Mouse (Mus musculus) large intestine, adult 2 months (tissue): ENCODE data around the gene Dip2b. TPM values are rescaled to one million over a fixed set of nuclear protein-coding genes. Genes with fewer than 3 reads are reported as not detected.
"Not testable (repeated sequence)": the region's sequence is repeated elsewhere in the genome, so short reads cannot be mapped to it uniquely, and the experiment has no call there.

Source experiments
- DNase-seq: peaks from one replicate; pipeline ENCODE4 v3.0.0-alpha.2; 2012; ENCODE audit warnings: low read depth, low spot score
- WGBS: fragments of 180-500 bp; shearing (Covaris S2); methylation state at CpG from one replicate; pipeline ENCODE4 v1.1.7; 2018; 5-methylcytosine and 5-hydroxymethylcytosine counted together
- polyA plus RNA-seq: library from polyadenylated mRNA; depleted of rRNA; stranded (reverse); fragments of >200 nt; gene quantifications from 2 replicates; pipeline ENCODE4 v1.2.3, GENCODE M21; 2012

Dip2b gene
- polyA plus RNA-seq, 1 experiment = 5.8 TPM

DNA sequence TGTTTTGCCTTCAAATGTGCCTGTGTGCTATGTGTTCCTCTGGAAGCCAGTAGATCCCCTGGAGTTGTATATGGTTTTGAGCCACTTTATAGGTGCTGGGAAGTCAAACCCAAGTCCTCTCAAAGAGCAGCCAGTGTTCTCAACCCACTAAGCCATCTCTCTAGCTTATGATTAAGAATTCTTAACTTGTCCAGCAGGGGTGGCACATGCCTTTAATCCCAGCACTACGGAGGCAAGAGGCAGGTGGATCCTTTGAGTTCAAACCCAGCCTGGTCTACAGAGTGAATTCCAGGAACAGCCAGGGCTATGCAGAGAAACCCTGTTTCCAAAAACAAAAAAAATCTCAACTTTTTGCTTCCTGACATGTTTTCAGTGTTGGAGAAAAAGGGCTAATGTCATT lies 192.2 kb downstream of the Dip2b start:
- DNase-seq = no peak
- 73% methylated on average over 1 of the region's 1 CpGs for WGBS

DNA sequence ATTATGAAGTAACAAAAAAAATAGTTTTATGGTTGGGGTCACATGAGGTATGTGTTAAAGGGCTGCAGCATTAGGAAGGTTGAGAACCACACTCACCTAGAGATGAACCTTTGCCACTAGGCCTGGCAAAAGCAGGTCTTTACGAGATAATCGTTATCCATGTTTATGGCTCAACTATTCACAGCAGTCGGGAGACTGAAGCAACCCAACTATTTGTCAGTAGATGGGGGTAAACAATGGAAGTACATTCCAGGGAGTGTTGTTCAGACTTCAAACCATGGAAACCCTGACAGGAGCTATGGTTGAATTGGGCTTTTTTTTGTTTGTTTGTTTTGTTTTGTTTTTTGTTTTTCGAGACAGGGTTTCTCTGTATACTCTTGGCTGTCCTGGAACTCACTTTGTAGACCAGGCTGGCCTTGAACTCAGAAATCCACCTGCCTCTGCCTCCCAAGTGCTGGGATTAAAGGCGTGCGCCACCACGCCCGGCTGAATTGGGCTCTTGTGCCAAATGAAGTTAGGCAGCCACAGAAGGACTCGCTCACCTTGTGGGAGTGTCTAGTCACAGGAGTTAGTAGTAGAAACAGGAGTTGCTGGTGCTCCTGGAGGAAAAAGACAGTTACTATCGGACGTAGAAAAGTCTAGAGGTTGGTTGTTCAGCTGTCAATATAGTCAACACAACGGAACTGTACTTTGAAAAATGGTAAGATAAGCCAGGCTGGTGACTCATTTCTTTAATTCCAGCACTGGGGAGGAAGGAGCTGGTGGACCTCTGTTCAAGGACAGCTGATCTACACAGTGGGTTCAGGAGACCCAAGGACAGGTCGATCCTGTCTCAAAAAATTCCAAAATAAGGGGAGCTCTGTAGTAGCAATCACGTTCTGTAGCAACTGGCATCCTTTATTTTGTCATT lies 193.4 kb downstream of the Dip2b start:
- no peak for DNase-seq
- 59% methylated on average over 14 of the region's 14 CpGs for whole genome bisulfite sequencing

DNA sequence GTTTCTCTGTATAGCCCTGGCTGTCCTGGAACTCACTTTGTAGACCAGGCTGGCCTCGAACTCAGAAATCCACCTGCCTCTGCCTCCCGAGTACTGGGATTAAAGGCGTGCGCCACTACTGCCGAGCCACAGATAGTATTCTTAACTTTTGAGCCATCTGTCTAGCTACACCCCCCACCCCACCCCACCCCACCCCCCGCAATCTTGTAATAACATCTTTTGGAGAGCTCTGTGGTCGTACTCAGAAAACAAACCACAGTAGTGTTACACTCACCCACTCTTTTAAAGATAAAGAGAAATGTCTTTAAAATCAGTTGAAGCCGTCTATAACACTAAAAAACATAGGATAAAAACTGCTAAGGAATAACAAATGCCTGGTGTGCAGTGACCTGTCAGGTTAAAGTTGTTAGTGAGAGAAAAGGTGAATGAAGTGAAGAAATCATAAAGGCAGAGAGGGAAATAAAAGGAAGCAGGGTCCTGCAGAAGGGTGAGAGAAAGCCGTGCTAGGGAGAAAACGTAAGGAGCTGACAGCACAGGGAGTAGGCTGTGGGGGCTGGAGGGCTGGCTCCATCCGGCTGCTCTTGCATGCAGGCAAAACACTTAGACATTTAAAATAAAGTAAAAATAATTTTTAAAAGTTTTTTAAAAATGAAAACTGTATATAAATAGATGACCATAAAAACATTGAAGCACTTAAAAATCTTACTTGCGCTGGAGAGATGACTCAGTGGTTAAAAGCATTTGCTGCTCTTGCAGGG lies 196.9 kb downstream of the Dip2b start:
- WGBS = 90% methylated on average over 12 of the region's 12 CpGs
- DNase-seq = no peak

DNA sequence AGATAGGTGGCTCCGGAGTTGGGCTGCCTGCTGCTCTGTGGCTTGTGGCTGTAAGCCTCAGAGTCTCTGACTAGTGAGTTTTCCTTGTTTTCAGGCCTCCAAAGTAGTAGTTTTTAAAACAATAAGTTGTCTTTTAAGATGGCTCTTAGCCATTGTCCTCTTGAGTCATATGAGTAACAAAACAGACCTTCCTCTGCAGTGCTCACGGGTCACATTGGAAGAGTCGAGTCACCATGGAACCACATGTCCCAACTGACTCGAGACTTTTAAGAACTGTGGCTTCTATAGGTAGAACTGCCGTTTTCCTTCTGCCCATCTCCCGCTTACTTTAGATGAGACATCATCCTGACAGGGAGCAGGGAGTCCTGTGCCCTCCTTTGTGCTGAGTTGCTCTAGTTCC lies 198.5 kb downstream of the Dip2b start:
- WGBS = 74% methylated on average over 6 of the region's 6 CpGs

DNA sequence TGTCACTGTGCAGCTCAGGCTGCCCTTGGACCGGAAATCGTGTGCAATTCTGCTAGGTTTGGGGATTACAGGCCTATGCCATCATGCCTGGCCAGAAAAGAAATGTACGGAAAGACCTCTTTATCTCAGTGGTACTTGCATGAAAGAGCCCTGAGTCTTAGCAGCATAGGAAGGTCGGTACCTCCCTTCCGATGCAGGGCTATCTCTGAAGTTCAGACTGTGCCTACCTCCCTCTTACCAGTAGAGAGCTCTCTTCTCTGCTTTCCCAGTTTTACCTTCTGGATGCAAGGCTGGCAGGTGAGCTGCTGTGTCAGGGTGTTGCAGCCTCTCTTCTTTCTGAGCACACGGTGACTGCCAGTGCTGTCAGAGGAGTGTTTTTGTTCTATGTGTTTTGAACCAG lies 203.3 kb downstream of the Dip2b start:
- DNase-seq = no peak
- WGBS = 95% methylated on average over 6 of the region's 6 CpGs

More for the DNA sequence above, 198.5 kb downstream of the Dip2b start:
- DNase-seq = no peak

DNA sequence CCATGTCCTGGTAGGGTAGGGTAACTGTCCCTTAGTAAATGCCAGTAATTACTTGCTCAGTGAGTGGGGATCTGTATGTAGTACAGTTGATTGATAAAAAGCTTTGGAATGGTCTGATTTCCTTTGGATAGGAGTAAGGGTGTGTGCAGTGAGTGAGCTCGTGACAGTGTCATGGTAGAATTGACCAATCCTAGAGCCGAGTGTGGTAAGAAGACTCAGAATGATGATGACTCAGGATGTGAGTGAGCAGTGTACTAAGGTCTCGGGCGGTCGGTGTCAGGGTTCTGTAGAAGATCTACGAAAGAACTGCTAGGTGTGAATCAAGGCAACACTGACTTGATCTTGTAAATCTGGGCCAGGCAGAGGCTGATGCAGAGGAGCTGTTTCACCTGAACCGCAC lies 207.5 kb downstream of the Dip2b start:
- DNase-seq = no peak
- 94% methylated on average over 7 of the region's 7 CpGs for WGBS

DNA sequence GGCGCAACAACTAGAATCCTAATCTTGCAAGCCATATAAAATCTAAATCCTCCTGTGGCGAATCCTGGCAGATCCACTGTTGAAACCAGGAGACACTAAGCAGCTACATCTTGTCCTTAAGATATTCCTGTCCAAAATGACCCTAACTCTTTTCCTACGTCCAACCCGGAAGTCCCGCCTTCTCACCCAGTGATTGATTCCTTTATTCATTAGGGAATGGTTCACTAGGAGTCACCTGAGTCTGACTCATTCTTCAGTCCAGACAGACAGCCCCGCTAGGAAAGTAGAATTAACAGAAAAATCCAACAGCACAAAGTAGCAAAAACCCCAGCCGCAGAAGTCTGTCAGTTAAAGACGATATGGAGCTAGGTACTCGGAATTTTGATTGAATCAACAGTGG lies 208.8 kb downstream of the Dip2b start:
- 94% methylated on average over 9 of the region's 9 CpGs for WGBS
- no peak for DNase-seq

DNA sequence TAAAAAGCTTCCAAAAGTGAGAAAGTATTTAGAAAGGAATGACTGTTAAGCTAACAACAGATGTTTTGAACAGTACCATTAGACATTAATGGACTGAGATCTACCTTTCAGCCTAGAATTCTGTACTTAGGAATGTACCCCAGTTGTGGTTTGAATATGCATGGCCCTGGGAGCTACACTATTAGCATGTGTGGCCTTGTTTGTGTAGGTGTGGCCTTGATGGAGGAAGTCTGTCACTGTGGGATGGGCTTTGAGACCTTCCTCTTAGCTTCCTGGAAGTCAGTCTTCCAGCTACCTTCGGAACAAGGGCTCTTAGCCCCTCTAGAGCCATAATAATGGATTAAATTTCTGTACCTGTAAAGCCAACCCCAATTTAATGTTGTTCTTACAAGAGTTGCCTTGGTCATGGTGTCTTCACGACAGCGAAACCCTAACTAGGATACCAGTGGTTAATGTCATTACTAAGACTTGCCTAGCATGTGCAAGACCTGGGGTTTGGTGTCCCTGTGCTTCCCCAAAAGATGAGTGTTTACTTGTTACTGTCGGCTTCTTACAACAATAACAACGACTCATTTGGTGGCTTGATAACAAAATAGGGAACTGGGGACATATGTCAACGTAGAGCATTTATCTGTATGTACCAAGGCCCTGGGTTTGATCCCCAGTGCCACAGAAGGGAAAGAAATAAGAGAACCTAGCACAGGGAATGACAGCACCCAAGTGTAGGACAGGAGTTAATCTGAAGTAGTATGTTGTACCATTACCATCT lies 210.4 kb downstream of the Dip2b start:
- no peak for DNase-seq
- 85% methylated on average over 6 of the region's 6 CpGs for WGBS

DNA sequence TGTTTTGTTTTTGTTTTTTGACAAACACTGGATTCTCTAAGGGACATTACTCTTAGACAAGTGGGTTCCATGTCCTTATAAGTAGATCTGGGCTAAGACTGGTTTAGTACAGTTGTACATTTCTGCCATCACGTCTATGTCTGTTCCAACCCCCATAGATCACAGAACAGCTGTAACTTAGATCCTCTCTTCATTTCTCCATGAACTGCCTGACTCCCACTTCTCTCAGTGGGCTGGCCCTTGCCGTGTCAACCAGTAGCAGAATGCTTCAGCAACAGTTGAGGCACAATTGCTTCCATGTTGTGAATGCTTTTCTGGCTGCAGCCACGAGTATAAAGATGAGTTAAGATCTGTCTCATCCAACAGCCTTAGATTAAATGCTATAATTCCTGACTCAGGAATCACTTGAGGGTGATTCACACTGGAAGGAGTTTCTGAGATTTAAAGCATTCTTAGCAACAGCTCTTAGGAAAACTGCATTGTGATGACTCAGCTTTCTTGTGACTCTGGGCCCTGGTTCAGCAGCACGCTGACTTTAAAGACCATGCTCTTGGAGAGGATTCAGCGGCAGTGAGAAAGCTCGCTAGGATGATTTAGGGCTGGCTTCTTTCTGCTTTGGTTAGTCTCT lies 212.8 kb downstream of the Dip2b start:
- no peak for DNase-seq
- whole genome bisulfite sequencing = 71% methylated on average over 6 of the region's 6 CpGs

DNA sequence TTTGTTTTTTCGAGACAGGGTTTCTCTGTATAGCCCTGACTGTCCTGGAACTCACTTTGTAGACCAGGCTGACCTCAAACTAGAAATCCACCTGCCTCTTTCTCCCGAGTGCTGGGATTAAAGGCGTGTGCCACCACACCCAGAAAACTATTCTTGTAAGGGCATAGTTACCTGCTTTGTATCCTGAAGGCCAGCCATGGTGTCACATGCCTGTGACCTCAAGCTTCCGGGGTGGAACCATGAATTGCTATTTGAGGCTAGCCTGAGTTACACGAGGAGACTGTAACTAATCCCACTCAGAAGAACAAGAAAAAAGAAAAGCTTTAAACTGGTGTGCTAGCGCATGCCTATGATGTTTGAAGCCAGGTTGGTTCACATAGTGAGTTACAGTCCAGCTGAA lies 217.9 kb downstream of the Dip2b start:
- DNase-seq = no peak
- WGBS = 64% methylated on average over 6 of the region's 6 CpGs

DNA sequence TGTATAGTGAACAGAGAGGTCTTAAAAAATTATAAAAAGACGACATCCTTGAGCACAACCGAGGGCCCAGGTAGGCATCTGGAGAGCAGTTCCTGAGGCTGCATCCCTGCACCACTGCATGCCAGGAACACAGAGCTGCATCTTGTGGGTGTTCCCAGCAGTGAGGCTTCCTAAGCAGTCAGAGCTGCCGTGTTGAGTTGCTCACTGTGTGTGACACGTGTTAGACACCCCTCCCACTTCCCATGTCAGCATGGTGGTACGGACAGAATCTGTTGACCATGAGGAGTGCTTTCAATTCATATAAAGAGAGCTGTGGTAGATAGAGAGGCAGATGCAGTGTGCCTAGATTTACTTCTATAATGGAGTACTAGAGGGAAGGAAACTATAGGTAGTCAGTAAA lies 218.8 kb downstream of the Dip2b start:
- no peak for DNase-seq
- 87% methylated on average over 5 of the region's 5 CpGs for WGBS

DNA sequence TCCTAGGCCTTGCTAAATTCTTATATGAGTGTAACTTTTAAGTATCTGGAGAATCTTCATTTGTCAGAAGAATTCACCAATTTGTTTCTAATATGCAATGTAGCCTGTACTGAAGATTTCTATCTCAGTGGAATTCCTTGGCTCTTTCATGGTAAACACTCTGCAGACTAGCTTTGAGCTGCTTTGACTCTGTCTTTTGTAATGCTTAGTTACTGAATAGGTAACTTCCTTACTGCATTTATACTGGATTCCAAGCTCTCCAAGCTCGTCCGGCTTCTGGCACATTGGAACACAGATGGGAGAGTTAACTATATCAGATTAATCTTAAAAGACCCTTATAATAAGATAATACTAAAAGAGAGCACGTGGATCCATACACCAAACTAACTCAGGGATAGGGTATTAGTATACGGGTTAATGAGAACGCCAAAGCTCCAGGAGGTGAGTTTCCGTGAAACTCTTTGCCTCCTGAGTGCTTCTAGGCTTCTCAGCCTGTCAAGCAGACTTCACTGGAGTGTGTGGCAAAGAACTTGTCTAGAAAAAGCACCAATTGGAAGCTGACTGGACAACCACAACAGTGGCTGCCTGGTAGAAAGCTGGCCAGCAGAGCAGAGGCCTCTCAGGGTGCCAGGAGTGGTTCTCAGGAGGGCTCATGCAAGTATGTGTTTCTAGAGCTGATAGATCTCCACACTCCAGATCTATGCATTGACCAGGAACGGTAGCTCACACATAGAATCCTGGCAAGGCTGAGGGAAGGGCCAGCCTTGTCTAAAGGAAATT lies 220.4 kb downstream of the Dip2b start:
- DNase-seq = no peak
- WGBS = 96% methylated on average over 7 of the region's 7 CpGs

DNA sequence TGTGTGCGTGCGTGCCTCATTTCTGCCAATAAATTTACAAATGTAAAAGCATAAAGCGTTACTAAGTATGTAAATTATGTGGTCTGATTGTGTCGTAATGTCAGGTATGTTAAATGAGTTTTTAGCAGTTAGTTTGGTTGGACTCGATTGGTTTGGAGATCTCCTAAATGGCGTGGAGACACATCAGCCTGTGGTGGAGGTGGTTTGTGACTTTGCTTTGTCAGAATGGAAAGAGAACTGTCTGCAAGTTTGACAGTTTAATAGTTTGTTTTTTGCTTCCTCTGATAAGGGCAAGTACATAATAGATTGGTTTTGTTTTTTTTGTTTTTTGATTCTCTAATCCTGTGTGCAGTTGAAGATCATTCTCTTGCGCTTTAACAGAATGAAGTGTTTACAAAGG lies 221.9 kb downstream of the Dip2b start:
- WGBS = 81% methylated on average over 6 of the region's 7 CpGs
- DNase-seq = not testable (repeated sequence)

DNA sequence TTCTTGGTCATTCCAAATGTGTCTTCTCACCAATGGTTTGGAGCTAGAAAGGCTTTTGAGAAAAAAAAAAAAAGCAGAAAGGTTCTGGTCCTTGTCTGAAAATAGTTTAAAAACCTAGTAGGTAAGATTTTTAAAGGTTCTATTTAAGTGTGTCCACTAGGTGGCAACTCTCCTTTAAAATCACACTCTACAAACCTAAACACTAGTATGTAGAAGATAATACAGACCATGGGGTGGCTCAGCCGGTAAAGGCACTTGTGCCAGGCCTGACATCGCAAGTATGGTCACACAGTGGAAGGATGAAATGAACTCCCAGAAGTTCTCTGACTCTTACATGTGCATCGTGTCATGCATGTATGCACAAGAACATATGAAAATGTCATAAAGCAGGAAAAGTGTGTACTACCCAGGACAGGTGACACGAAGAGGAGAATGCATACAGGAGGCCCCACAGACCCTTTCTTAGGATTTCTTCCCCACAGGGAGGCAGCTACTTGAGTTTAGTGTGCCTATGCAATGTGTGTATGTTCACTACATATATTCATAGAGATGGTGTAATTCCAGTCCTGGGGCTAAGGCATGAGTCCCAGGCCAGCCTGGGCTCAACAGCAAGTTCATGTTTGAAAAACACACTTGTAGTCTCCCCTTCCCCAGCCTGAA lies 224.9 kb downstream of the Dip2b start:
- 42% methylated on average over 4 of the region's 4 CpGs for WGBS
- DNase-seq = no peak

DNA sequence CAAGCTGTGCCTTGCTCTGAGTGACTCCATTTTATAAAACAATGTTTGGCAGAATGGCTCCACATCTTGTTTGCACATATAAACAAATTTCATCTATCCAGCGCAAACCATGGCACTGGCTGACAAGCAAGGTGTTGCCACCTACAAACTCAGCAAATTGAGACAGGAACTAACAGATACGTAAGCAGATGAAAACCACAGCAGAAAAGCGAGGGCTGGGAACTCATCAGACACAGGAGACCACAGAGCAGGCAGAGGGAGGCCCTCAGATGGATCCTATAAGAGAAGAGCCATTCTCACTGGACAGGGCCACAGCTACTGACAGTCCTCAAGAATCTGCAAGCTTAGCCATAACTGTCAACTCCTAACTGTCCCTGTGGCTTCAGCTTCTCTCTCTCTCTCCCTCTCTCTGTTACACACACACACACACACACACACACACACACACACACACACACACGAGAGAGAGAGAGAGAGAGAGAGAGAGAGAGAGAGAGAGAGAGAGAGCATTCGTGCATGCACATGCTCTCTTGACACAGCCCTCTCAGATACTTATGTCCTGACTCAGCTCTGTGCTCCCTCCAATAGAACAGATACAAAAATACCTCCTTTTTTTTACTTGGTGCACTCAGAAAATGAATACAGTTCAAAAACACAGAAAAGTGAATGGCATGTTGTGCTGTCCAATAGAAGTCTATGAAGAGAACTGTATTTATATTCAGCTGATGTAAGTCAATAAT lies 227.3 kb downstream of the Dip2b start:
- 88% methylated on average over 4 of the region's 5 CpGs for WGBS

DNA sequence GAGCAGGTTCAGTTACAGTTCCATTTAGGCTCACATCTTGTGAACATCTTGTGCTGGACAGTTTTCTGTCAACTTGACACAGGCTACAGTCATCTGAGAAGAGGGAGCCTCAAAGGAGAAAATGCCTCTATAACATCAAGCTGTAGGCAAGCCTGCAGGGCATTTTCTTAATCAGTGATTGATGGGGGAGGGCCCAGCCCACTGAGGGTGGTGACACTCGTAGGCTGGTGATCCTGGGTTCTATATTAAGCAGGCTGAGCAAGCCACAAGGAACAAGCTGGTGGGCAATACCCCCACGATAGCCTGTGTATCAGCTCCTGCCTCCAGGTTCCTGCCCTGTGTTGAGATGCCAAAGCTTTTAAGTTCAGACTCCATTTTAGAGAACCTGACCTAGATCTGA lies 230.5 kb downstream of the Dip2b start:
- no peak for DNase-seq
- WGBS = 78% methylated on average over 2 of the region's 2 CpGs

More for the DNA sequence above, 227.3 kb downstream of the Dip2b start:
- no peak for DNase-seq
